Mouse (Mus musculus) limb, embryonic 14.5 days (tissue): ENCODE data around the gene Gm28048. TPM values are rescaled to one million over a fixed set of nuclear protein-coding genes. Genes with fewer than 3 reads are reported as not detected.

ENCODE experiments used
- ATAC-seq: fragments of 200-750 bp; cut with Nextera tagmentation; 2 replicates; pipeline ENCODE4 v1.8.0; 2017; ENCODE audit warnings: low read depth, moderate number of reproducible peaks, moderate TSS enrichment; ENCODE audit not compliant: low FRiP score
- DNase-seq: peaks from one replicate; pipeline ENCODE4 v3.0.0-alpha.2; 2015; ENCODE audit warnings: low spot score
- H3K27ac ChIP-seq: fragments of 300-500 bp; sonication (generic); replicated peaks from 2 replicates; pipeline ENCODE4 v1.5.1; 2014; ENCODE audit warnings: low read depth, mild to moderate bottlenecking, low read length, moderate library complexity, mixed read lengths
- H3K27me3 ChIP-seq: fragments of 300-500 bp; sonication (generic); 2 replicates; pipeline ENCODE4 v1.6.1; 2014; ENCODE audit warnings: low read length, mixed read lengths; ENCODE audit not compliant: control insufficient read depth, insufficient read depth
- H3K36me3 ChIP-seq: fragments of 300-500 bp; sonication (generic); 2 replicates; pipeline ENCODE4 v1.6.1; 2014; ENCODE audit warnings: mild to moderate bottlenecking, low read length, moderate library complexity, mixed read lengths; ENCODE audit not compliant: control insufficient read depth, insufficient read depth
- H3K4me1 ChIP-seq: fragments of 300-500 bp; sonication (generic); 2 replicates; pipeline ENCODE4 v1.6.1; 2014; ENCODE audit warnings: antibody characterized with exemption, low read length, mixed read lengths; ENCODE audit not compliant: control insufficient read depth, insufficient read depth
- H3K4me2 ChIP-seq: fragments of 300-500 bp; sonication (generic); replicated peaks from 2 replicates; pipeline ENCODE4 v1.6.1; 2014; ENCODE audit warnings: low read depth, mild to moderate bottlenecking, low read length, moderate library complexity; ENCODE audit not compliant: severe bottlenecking
- H3K4me3 ChIP-seq: fragments of 300-500 bp; sonication (generic); replicated peaks from 2 replicates; pipeline ENCODE4 v1.5.1; 2014; ENCODE audit warnings: low read length
- H3K9ac ChIP-seq: fragments of 300-500 bp; sonication (generic); 2 replicates; pipeline ENCODE4 v1.6.1; 2014; ENCODE audit warnings: mild to moderate bottlenecking, low read depth, low read length, moderate library complexity; ENCODE audit not compliant: severe bottlenecking
- H3K9me3 ChIP-seq: fragments of 300-500 bp; sonication (generic); 2 replicates; pipeline ENCODE4 v1.6.1; 2016; ENCODE audit warnings: low read length; ENCODE audit not compliant: control insufficient read depth
- POLR2A ChIP-seq: fragments of 200-500 bp; IDR thresholded peaks from 2 replicates; pipeline ENCODE4 v1.8.0; 2012; ENCODE audit warnings: inconsistent platforms, mild to moderate bottlenecking, moderate library complexity, borderline replicate concordance; ENCODE audit not compliant: insufficient read depth, insufficient read length; ENCODE audit errors: extremely low read depth
- WGBS: fragments of 180-500 bp; shearing (Covaris S2); extraction: QIAGEN DNeasy Blood & Tissue Kit; methylation state at CpG from one replicate; pipeline ENCODE4 v1.1.7; 2014; 5-methylcytosine and 5-hydroxymethylcytosine counted together
- polyA plus RNA-seq, 2 experiments: library from polyadenylated mRNA; depleted of rRNA in 1 of 2; stranded (reverse) in 1 of 2; unstranded in 1 of 2; fragments of >200 nt; fragmentation: Nextera tagmentation in 1 of 2; extraction: Ambion mirVana in 1 of 2; gene quantifications; 2 replicates each; pipeline versions ENCODE4 v1.2.1 to v1.2.3; 2012 to 2014

Gm28048 gene
- polyA plus RNA-seq, 2 experiments = 2.4 to 10.4 TPM

DNA sequence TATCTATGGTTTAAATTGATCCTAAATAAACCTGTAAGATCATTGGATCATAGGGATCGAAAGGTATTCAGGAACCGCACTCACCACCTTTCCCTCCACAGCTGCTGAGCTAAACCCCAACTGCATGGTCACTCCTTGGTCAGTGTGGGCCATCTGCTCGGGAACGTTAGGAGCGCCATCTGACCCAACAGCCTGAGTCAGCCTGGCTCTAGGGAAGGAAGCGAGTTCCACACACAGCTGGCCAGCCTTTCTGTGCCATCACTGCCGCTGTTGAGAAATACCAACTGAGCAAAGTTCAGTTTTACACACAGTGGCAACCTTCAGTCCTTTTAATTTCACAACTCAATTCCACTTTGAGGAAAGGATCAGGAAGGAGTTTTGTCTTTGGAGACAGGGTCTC is 90.0 kb downstream of the Gm28048 start:
- TF ChIP-seq POLR2A = no peak
- H3K36me3 ChIP-seq = no peaks in the 10 kb centered on the region
- WGBS = 87% methylated on average over 7 of the region's 7 CpGs
- ATAC-seq (no peak), DNase-seq (no peak)
- H3K9me3 ChIP-seq = no peaks in the 10 kb centered on the region
- H3K4me3 ChIP-seq = no peak overlapping the region
- H3K27me3 ChIP-seq = no peaks in the 10 kb centered on the region
- no peak overlapping the region for H3K27ac ChIP-seq
- no peak overlapping the region for H3K9ac ChIP-seq
- no peaks in the 10 kb centered on the region for H3K4me1 ChIP-seq
- H3K4me2 ChIP-seq = no peak overlapping the region

DNA sequence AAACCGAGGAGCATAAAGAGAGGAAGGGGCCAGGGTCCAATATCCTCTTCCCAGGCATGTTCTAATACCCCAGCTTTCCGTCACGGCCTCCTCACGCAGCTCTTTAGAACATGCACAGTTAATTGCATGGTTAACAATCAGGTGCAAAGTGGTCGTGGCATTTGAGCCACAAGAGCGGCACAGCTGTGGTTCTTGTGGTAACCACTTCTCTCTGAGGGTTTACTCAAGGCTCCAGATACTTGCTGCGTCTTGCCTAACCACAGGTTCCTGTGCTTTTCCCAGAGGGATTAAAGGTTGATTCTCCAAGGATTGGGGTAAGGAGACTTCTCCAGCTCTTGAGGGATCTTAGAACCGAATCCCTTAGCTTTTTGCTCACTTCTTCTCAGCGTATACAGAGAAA is 90.6 kb downstream of the Gm28048 start:
- Histone ChIP-seq H3K9ac (no peak overlapping the region), H3K27ac (no peak overlapping the region), H3K4me2 (no peak overlapping the region), H3K9me3 (no peaks in the 10 kb centered on the region), H3K27me3 (no peaks in the 10 kb centered on the region), H3K36me3 (no peaks in the 10 kb centered on the region), H3K4me3 (no peak overlapping the region), H3K4me1 (no peaks in the 10 kb centered on the region)
- DNase-seq (no peak), ATAC-seq (no peak)
- 58% methylated on average over 9 of the region's 9 CpGs for WGBS
- TF ChIP-seq POLR2A = no peak

DNA sequence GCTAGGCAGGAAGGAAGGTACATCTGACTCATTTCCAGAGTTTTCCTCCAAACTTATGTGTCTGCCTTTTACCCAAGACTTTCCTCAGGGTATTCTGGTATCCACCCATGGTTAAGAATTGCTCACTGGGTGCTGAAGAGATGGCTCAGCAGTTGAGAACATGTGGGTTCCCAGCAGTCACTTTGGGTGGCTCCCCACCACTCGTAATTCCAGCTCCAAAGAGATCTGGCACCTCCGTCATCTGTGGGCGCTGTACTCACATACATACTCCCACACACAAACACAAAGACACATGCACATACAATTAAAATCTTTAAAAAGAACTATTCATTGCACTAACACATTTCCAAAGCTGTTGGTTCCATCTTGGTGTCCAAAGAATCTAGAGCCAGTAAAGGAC is 92.7 kb downstream of the Gm28048 start:
- no peak overlapping the region for H3K4me3 ChIP-seq
- H3K4me2 ChIP-seq = no peak overlapping the region
- no peaks in the 10 kb centered on the region for H3K9me3 ChIP-seq
- ATAC-seq (no peak), DNase-seq (no peak)
- TF ChIP-seq POLR2A = no peak
- H3K27ac ChIP-seq = no peak overlapping the region
- H3K36me3 ChIP-seq = no peaks in the 10 kb centered on the region
- no peaks in the 10 kb centered on the region for H3K4me1 ChIP-seq
- 95% methylated on average over 3 of the region's 3 CpGs for WGBS
- H3K9ac ChIP-seq = no peak overlapping the region
- no peaks in the 10 kb centered on the region for H3K27me3 ChIP-seq

- DNase-seq (no peak), ATAC-seq (no peak)
- Histone ChIP-seq H3K9ac (no peak overlapping the region), H3K4me2 (no peak overlapping the region), H3K4me3 (no peak overlapping the region), H3K27ac (no peak overlapping the region), H3K36me3 (no peaks in the 10 kb centered on the region), H3K9me3 (no peaks in the 10 kb centered on the region), H3K27me3 (no peaks in the 10 kb centered on the region), H3K4me1 (no peaks in the 10 kb centered on the region)
- no peak for TF ChIP-seq POLR2A
- WGBS = 91% methylated on average over 4 of the region's 4 CpGs
Measured at GRCm38 (mm10) chr11:22886991-22887390, 94.9 kb downstream of the Gm28048 start.

DNA sequence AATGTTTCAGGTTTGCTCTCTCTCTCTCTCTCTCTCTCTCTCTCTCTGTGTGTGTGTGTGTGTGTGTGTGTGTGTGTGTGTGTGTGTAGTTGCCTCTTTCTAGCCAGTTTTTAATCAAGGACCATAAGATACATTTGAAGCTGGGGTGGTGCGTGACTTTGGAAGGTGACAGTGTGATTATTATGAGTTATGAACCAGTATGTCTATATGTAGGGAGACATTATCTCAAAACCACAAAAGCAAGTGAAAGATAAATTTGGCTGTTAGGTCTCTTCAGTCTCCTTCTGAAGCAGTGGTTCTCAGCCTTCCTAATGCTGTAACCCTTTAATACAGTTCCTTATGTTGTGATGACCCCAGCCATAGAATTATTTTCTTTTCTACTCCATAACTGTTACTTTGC is 96.5 kb downstream of the Gm28048 start:
- H3K27me3 ChIP-seq = no peaks in the 10 kb centered on the region
- H3K4me1 ChIP-seq = no peaks in the 10 kb centered on the region
- no peak overlapping the region for H3K4me2 ChIP-seq
- H3K9me3 ChIP-seq = no peaks in the 10 kb centered on the region
- H3K36me3 ChIP-seq = no peaks in the 10 kb centered on the region
- H3K9ac ChIP-seq = no peak overlapping the region
- 100% methylated on average over 1 of the region's 1 CpGs for WGBS
- TF ChIP-seq POLR2A = no peak
- DNase-seq = no peak
- H3K4me3 ChIP-seq = no peak overlapping the region
- no peak overlapping the region for H3K27ac ChIP-seq
- ATAC-seq = no peak

- no peak overlapping the region for H3K9ac ChIP-seq
- no peaks in the 10 kb centered on the region for H3K36me3 ChIP-seq
- H3K27ac ChIP-seq = no peak overlapping the region
- no peak for TF ChIP-seq POLR2A
- H3K4me3 ChIP-seq = no peak overlapping the region
- 79% methylated on average over 2 of the region's 2 CpGs for WGBS
- ATAC-seq (no peak), DNase-seq (no peak)
- H3K4me1 ChIP-seq = no peaks in the 10 kb centered on the region
- H3K4me2 ChIP-seq = no peak overlapping the region
- no peaks in the 10 kb centered on the region for H3K9me3 ChIP-seq
- no peaks in the 10 kb centered on the region for H3K27me3 ChIP-seq
Measured at GRCm38 (mm10) chr11:22883676-22884075, 98.2 kb downstream of the Gm28048 start.
